Mouse (Mus musculus): Measurements from ENCODE around the gene Gm21738.
"Not testable (repeated sequence)": the region's sequence is repeated elsewhere in the genome, so short reads cannot be mapped to it uniquely, and the experiment has no call there.

GRCm38 (mm10) chr14:19383741-19384140 is 35.0 kb downstream of the Gm21738 start:
- not testable (repeated sequence) for TF ChIP-seq CTCF (conservative IDR thresholded peaks at IDR 0.05; ENCODE audit: low read length); POU5F1 (IDR thresholded peaks at IDR 0.05; ENCODE audit: borderline replicate concordance, low read length); NANOG (IDR thresholded peaks at IDR 0.05; ENCODE audit: borderline replicate concordance, low read length)

Data from E14TG2a.4 (cell line).